Mouse (Mus musculus) activated CD4-positive, CD25-positive, alpha-beta regulatory T cell, adult 9 weeks (primary cell): ENCODE data around the gene Sftpd. TPM values are rescaled to one million over a fixed set of nuclear protein-coding genes. Genes with fewer than 3 reads are reported as not detected.

ENCODE experiments used
- polyA plus RNA-seq: library from polyadenylated mRNA; unstranded; fragments of 100-300 nt; shearing (Covaris generic); gene quantifications from one replicate; pipeline ENCODE4 v1.2.1, GENCODE M21; 2017

The Sftpd gene
- not detected for polyA plus RNA-seq

DNA sequence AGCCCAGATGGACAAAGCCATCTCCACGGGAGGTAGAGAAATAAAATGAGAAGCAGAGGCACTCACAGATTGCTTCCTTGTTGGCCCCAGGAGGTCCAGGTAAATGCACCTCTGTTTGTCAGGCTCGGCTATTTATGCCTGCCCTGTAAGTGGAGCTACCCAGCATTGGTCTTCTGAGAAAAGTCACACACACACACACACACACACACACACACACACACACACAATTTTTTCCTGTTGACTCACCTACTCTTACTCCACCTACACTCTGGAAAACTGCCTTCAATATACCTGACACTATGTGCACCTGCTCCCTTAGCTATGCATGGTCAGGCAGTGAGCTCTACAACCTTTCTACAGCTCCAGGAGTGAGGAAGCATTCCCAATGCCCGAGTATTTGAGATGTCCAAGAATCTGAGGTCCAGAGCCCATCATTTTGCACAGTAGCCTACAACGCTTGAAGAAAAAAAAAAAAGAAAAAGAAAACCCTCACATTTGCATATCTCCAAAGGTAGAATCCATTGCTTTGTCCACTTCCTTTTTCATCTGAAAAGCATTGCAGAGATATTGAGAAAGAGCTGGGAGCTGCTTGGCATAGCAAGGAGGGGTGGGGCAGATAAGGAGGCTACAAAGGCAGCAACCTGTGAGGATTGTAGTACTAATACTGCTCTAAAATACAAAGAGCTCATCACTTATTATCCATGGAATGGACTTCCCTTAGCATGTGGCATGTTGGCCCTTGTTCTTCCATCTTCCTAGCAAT lies at the start of gene Sftpd:
Gene Sftpd, minus strand, starts transcription at position 91 of the 763 bp plus-strand sequence.

DNA sequence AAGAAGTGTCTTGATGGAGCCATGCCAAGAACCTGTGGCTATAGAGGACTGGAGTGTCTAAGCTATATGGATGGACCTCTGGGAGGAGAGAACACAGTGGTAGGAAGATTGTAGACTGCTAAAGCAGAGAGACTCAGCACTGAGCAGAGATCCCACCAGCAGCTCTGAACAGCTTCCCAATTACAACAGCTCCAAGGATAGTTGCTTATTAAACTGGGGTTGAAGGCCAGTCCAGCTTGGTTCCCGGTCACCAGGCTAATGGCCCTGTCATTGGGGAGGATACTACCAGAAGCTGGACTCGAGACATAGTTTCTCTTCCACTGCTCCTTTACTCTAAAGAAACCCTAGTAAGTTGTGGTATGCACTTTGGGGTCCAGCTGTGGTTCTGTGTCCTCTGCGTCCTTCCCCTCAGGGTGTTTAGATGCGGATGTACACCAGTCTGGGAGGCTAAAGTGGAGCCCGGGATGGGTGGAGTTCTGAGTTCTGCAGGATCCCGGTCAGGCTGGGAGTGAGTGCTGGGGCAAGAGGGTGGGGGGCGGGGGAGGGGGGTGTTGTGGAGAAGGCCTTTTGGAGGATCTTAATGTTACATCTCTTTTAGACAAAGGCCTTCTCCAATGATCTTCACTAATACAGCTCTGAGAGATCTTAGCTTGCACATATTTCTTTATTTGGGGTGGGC lies 33.6 kb downstream of the Sftpd start, which contains the start of gene Mbl1:
Gene Mbl1, plus strand, starts transcription at position 239 of the 679 bp plus-strand sequence.

DNA sequence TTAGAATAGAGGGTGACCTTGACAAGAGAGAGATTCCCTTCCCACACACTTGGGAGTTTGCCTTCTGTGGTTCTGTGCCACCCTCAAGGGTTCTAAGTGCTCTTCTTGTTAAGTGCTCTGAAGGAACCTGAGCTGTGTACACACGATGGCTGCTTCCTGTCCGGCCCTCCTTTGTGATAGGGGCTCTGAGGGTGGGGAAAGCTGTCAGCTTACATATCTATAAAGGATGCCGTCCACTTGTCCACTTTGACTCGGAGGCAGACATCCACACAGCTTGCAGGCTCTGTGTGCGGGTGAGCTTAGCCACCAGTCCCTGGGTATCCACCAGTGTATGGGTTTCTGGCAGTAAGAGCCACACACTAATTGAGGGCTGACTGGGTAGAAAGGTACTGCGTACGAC lies 53.4 kb downstream of the Sftpd start, which contains the start of gene Sftpa1:
Gene Sftpa1, plus strand, starts transcription at position 243 of the 400 bp plus-strand sequence.

Other genes with a start within 250 kb of the Sftpd start
- 107 TPM for gene Tspan14, start 218.3 kb downstream of the Sftpd start, polyA plus RNA-seq
- gene Fam213a, start 171.4 kb downstream of the Sftpd start, polyA plus RNA-seq: 8.6 TPM
- gene Dydc2, start 115.9 kb downstream of the Sftpd start, polyA plus RNA-seq: not detected
- not detected for gene Dydc1, start 112.2 kb downstream of the Sftpd start, polyA plus RNA-seq
- not detected for gene Mat1a, start 80.1 kb downstream of the Sftpd start, polyA plus RNA-seq
- not detected for gene Sftpa1, start 53.4 kb downstream of the Sftpd start, polyA plus RNA-seq
- not detected for gene Mbl1, start 33.7 kb downstream of the Sftpd start, polyA plus RNA-seq
- gene Gm2832, start 93.7 kb upstream of the Sftpd start, polyA plus RNA-seq: not detected
- not detected for gene Gm5798, start 163.5 kb upstream of the Sftpd start, polyA plus RNA-seq
- not detected for gene Gm7945, start 201.2 kb upstream of the Sftpd start, polyA plus RNA-seq
- gene Gm6482, start 223.1 kb upstream of the Sftpd start, polyA plus RNA-seq: not detected